Mouse (Mus musculus): ENCODE data around the gene Actn1. TPM values are rescaled to one million over a fixed set of nuclear protein-coding genes. Genes with fewer than 3 reads are reported as not detected.
"Not testable (repeated sequence)": the region's sequence is repeated elsewhere in the genome, so short reads cannot be mapped to it uniquely, and the experiment has no call there.

The Actn1 gene
- total RNA-seq (2021) = 10 to 100 TPM; 31.2 to 43.7 TPM
- long read RNA-seq, experiment 1, partial matches to known transcripts = 0 of 5 reads
- long read RNA-seq, experiment 1, other reads (novel, unspliced or antisense) = 1 of 5 reads
- long read RNA-seq, experiment 2, partial matches to known transcripts = 0 of 2 reads
- long read RNA-seq, experiment 2, other reads (novel, unspliced or antisense) = 0 of 2 reads

GRCm38 (mm10) chr12:80260056-80260743 is at the start of gene Actn1:
Actn1 (minus strand) TSS chr12:80260371.
- peak; percentile 82 to 88 for DNase-seq (ENCODE audit: low spot score in 2 of 2)

- DNase-seq (ENCODE audit: low spot score in 2 of 2) = no peak
These were observed 47.4 kb upstream of the Actn1 start for GRCm38 (mm10) chr12:80307556-80307955.

GRCm38 (mm10) chr12:80304518-80304917 is 44.3 kb upstream of the Actn1 start:
- no peak for DNase-seq (ENCODE audit: low spot score in 2 of 2)

- no peak for DNase-seq (ENCODE audit: low spot score in 2 of 2)
These were observed 40.8 kb upstream of the Actn1 start for GRCm38 (mm10) chr12:80300833-80301456.

GRCm38 (mm10) chr12:80298714-80299113 is 38.5 kb upstream of the Actn1 start:
- DNase-seq (ENCODE audit: low spot score in 2 of 2) = no peak

- no peak for DNase-seq (ENCODE audit: low spot score in 2 of 2)
These were observed 31.8 kb upstream of the Actn1 start for GRCm38 (mm10) chr12:80291895-80292435.

- no peak for DNase-seq (ENCODE audit: low spot score in 2 of 2)
These were observed 30.8 kb upstream of the Actn1 start for GRCm38 (mm10) chr12:80290964-80291363.

GRCm38 (mm10) chr12:80290483-80290882 is 30.3 kb upstream of the Actn1 start:
- DNase-seq (ENCODE audit: low spot score in 2 of 2) = no peak

- DNase-seq (ENCODE audit: low spot score in 2 of 2) = no peak
These were observed 29.6 kb upstream of the Actn1 start for GRCm38 (mm10) chr12:80289722-80290121.

GRCm38 (mm10) chr12:80285890-80286289 is 25.7 kb upstream of the Actn1 start:
- no peak for DNase-seq (ENCODE audit: low spot score in 2 of 2)

- DNase-seq (ENCODE audit: low spot score in 2 of 2) = not testable (repeated sequence)
These were observed 24.1 kb upstream of the Actn1 start for GRCm38 (mm10) chr12:80284251-80284650.

GRCm38 (mm10) chr12:80278866-80279265 is 18.7 kb upstream of the Actn1 start:
- no peak for DNase-seq (ENCODE audit: low spot score in 2 of 2)

GRCm38 (mm10) chr12:80277428-80277827 is 17.3 kb upstream of the Actn1 start:
- DNase-seq (ENCODE audit: low spot score in 2 of 2) = peak in 1 of 2 experiments; percentile 16

- DNase-seq (ENCODE audit: low spot score in 2 of 2) = no peak
These were observed 15.1 kb upstream of the Actn1 start for GRCm38 (mm10) chr12:80275187-80275820.

- no peak for DNase-seq (ENCODE audit: low spot score in 2 of 2)
These were observed 13.0 kb upstream of the Actn1 start for GRCm38 (mm10) chr12:80273020-80273686.

- no peak for DNase-seq (ENCODE audit: low spot score in 2 of 2)
These were observed 11.6 kb upstream of the Actn1 start for GRCm38 (mm10) chr12:80271806-80272205.

GRCm38 (mm10) chr12:80270924-80271323 is 10.8 kb upstream of the Actn1 start:
- DNase-seq (ENCODE audit: low spot score in 2 of 2) = no peak

- no peak for DNase-seq (ENCODE audit: low spot score in 2 of 2)
These were observed 9.1 kb upstream of the Actn1 start for GRCm38 (mm10) chr12:80269303-80269702.

- DNase-seq (ENCODE audit: low spot score in 2 of 2) = no peak
These were observed 7.8 kb upstream of the Actn1 start for GRCm38 (mm10) chr12:80267962-80268361.

GRCm38 (mm10) chr12:80264388-80264787 is 4.2 kb upstream of the Actn1 start:
- DNase-seq (ENCODE audit: low spot score in 2 of 2) = not testable (repeated sequence)
